ENCODE assay signal across 1 mouse cellular context in the genomic region with DNA sequence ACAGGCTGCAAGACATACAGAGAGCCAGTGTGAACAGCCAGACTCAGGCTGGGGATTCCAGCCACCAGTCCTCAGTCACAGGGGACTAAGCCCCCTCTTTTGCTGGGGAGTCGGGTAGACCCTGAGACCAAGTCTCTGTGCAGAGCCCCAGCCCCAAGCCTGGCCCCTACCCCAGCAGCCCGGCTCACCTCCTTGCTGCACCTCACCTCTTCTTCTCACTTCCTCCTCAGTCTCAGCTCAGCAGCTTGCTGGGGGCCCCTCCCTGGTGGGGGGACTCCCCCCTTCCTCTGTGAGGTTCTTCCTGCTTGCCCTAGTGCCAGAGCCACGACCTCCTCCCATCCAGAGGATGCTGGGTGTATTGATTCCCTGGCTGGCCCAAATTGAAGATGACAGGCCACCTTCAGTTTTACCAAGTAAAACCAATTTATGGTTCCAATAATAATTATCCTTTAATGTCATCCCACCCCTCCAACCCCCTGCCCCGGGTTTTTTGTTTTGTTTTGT.
TF ChIP-seq lines count a peak whose summit lies in the region.

TSS of gene Tbc1d10c (minus strand) at position 454 of the 504 bp plus-strand sequence.

TF ChIP-seq in MEL, 35 proteins besides CTCF, POLR2A, EP300 and RAD21 (continued from another document):
- TF ChIP-seq ZMIZ1 (IDR thresholded peaks at IDR 0.05; ENCODE audit: low read depth, low read length) (no peak), TBP (IDR thresholded peaks at IDR 0.05; ENCODE audit: low read depth, low read length) (0 out of 2 replicates have a peak, but pooled peaks have one; percentile 34), MYB (IDR thresholded peaks at IDR 0.05; ENCODE audit: low read depth, low read length) (no peak), SIN3A (IDR thresholded peaks at IDR 0.05; ENCODE audit: low read length) (0 out of 2 replicates have a peak, but pooled peaks have one; percentile 52), USF2 (IDR thresholded peaks at IDR 0.05; ENCODE audit: borderline replicate concordance in 1 of 2, insufficient read depth in 1 of 2, low read depth in 1 of 2, low read length in 2 of 2) (no peak), MXI1 (IDR thresholded peaks at IDR 0.05; ENCODE audit: low read depth, low read length) (peak; percentile 98)
